Mouse (Mus musculus): Measurements from ENCODE around the gene Rpl27.
"Not testable (repeated sequence)": the region's sequence is repeated elsewhere in the genome, so short reads cannot be mapped to it uniquely, and the experiment has no call there.

DNA sequence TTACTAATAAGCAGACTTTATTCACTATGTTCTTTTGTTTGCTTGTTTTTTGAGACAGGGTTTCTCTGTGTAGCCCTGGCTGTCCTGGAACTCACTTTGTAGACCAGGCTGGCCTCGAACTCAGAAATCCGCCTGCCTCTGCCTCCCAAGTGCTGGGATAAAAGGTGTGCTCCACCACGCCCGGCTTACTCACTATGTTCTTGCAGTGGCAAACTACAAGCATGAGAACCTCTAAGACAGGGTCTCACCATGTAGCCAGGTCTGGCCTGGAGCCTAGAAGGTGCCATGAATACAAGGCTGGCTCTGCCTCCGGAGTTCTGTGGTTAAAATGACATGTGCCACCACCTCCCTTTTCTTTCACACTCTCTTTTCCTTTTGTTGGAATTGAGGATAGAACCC, 24.5 kb downstream of the Rpl27 start:
- not testable (repeated sequence) for TF ChIP-seq CTCF (IDR thresholded peaks at IDR 0.05; ENCODE audit: control insufficient read depth, insufficient read depth, insufficient replicate concordance, low read depth, low read length); POLR2A (IDR thresholded peaks at IDR 0.05; ENCODE audit: control insufficient read depth, low read depth, low read length)

All from testis, adult 2 months (tissue).